ENCODE assay signal across 8 mouse cellular contexts in the genomic region with DNA sequence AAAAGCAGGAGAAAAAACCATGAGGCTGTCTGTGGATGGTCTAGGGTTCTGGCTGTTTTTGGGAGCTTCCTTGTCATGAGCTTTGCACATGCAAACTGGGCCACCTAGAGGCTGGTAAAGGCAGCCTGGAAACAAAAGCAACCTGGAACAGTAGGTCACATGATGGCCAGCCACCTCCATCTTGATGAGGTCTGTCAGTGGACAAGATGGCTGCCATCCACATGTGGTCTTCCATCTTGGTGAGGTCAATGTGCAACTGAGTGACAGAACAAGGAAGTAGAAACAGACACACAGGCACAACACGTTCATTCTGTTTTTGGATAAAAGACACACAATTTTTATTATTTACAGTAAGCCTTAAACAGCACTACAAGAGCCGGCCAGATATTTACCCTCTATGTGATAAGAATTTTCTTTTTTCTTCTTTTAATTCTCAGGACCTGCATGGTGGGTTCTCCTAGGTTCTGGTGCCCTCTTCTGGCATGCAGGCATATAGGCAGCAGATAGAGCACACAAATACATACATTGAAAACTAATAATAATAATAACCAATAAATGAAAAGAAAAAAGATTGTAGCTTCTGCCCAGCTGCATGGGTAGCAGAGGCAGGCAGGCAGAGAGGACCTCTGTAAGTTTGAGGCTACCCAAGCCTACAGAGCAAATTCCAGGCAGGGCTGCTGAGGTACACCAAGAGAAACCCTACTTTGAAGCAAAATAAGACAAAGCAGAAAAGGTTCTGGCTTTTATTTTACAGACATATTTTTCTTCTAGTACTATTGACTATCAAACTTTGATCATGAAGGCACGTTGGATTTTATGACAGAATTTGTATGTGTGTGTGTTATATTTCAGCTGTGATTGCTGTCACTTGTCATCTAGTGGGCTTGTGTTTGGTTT. TPM values are rescaled to one million over a fixed set of nuclear protein-coding genes. Genes with fewer than 3 reads are reported as not detected.
DNase-seq lines count a peak whose midpoint lies in the region; ATAC-seq lines count a peak whose summit lies in the region.

No protein-coding gene starts in this region.

- H3K36me3 ChIP-seq in forebrain, embryonic 11.5 days (ENCODE audit: control insufficient read depth, insufficient read depth, low read length), result no peaks in the 10 kb centered on the region
- H3K36me3 ChIP-seq in forebrain, embryonic 16.5 days (ENCODE audit: control insufficient read depth, insufficient read depth), result no peaks in the 10 kb centered on the region
- no peaks in the 10 kb centered on the region for H3K36me3 ChIP-seq in intestine, embryonic 16.5 days (ENCODE audit: control insufficient read depth, insufficient read depth, low read length)
- H3K36me3 ChIP-seq in midbrain, embryonic 12.5 days, result no peaks in the 10 kb centered on the region

- intact Hi-C loops in left cerebral cortex, postnatal 36 days (cut with DNase I), result loop anchor here (1.0 kb wide), 1 partner anchor 66 kb away; no protein-coding TSS in a partner anchor

- WGBS in forebrain, embryonic 11.5 days, result 30% methylated on average over 3 of the region's 3 CpGs
- WGBS in forebrain, embryonic 16.5 days, result 26% methylated on average over 3 of the region's 3 CpGs
- WGBS in intestine, embryonic 16.5 days, result 18% methylated on average over 3 of the region's 3 CpGs
- 31% methylated on average over 3 of the region's 3 CpGs for WGBS in midbrain, embryonic 12.5 days

- H3K9me3 ChIP-seq in forebrain, embryonic 11.5 days (ENCODE audit: control insufficient read depth, low read length), result no peaks in the 10 kb centered on the region
- H3K9me3 ChIP-seq in forebrain, embryonic 16.5 days (ENCODE audit: control insufficient read depth, low read length), result no peaks in the 10 kb centered on the region
- H3K9me3 ChIP-seq in intestine, embryonic 16.5 days (ENCODE audit: control insufficient read depth, low read length), result no peaks in the 10 kb centered on the region
- H3K9me3 ChIP-seq in midbrain, embryonic 12.5 days, result no peaks in the 10 kb centered on the region

- no peak overlapping the region for H3K9ac ChIP-seq in forebrain, embryonic 11.5 days (ENCODE audit: low read length)
- H3K9ac ChIP-seq in forebrain, embryonic 16.5 days (replicated peaks; ENCODE audit: low read depth, low read length), result no peak overlapping the region
- H3K9ac ChIP-seq in intestine, embryonic 16.5 days (ENCODE audit: low read depth, low read length), result no peak overlapping the region
- no peak overlapping the region; the same call in 1 of the 2 replicates for H3K9ac ChIP-seq in midbrain, embryonic 12.5 days (replicated peaks)

- peak; percentile 76 for DNase-seq in forebrain, embryonic 11.5 days (ENCODE audit: low spot score)
- DNase-seq in cerebellum, adult 9-11 months, result peak; percentile 50
- DNase-seq in gastrocnemius, postnatal 10 days, result peak; percentile 53
- peak; percentile 23 to 33 for DNase-seq in left cerebral cortex, postnatal 36 days (ENCODE audit: low spot score in 2 of 2)
- DNase-seq in spleen, adult 12 weeks (ENCODE audit: low spot score), result peak; percentile 65

- peak; percentile 51 for ATAC-seq in forebrain, embryonic 11.5 days (replicated peaks; ENCODE audit: low FRiP score)
- ATAC-seq in forebrain, embryonic 16.5 days, result no peak
- ATAC-seq in intestine, embryonic 16.5 days, result peak; percentile 54
- ATAC-seq in midbrain, embryonic 12.5 days (ENCODE audit: low FRiP score, low read depth), result peak; percentile 19; the same call in 1 of the 2 replicates

- no peak overlapping the region for H3K4me2 ChIP-seq in forebrain, embryonic 11.5 days (ENCODE audit: low read depth, low read length, severe bottlenecking)
- H3K4me2 ChIP-seq in forebrain, embryonic 16.5 days (ENCODE audit: low read length), result no peak overlapping the region
- H3K4me2 ChIP-seq in intestine, embryonic 16.5 days (ENCODE audit: low read depth, low read length), result no peak overlapping the region
- no peak overlapping the region for H3K4me2 ChIP-seq in midbrain, embryonic 12.5 days (replicated peaks)

- no peak overlapping the region for H3K27ac ChIP-seq in forebrain, embryonic 11.5 days (ENCODE audit: low read depth, low read length)
- H3K27ac ChIP-seq in forebrain, embryonic 16.5 days (ENCODE audit: low read length), result no peak overlapping the region
- no peak overlapping the region for H3K27ac ChIP-seq in intestine, embryonic 16.5 days (ENCODE audit: low read length)
- no peak overlapping the region; the same call in 1 of the 2 replicates for H3K27ac ChIP-seq in midbrain, embryonic 12.5 days (replicated peaks)

- no peaks in the 10 kb centered on the region for H3K4me1 ChIP-seq in forebrain, embryonic 11.5 days (replicated peaks; ENCODE audit: control insufficient read depth, insufficient read depth, low read length)
- H3K4me1 ChIP-seq in forebrain, embryonic 16.5 days (replicated peaks; ENCODE audit: control insufficient read depth, insufficient read depth, low read length), result no peaks in the 10 kb centered on the region
- H3K4me1 ChIP-seq in intestine, embryonic 16.5 days (ENCODE audit: control insufficient read depth, insufficient read depth, low read length), result no peaks in the 10 kb centered on the region
- no peaks in the 10 kb centered on the region for H3K4me1 ChIP-seq in midbrain, embryonic 12.5 days

- H3K4me3 ChIP-seq in forebrain, embryonic 11.5 days (ENCODE audit: low read depth, low read length), result no peak overlapping the region
- H3K4me3 ChIP-seq in forebrain, embryonic 16.5 days (replicated peaks; ENCODE audit: low read length), result no peak overlapping the region
- no peak overlapping the region for H3K4me3 ChIP-seq in intestine, embryonic 16.5 days (ENCODE audit: low read length)
- no peak overlapping the region for H3K4me3 ChIP-seq in midbrain, embryonic 12.5 days

- no peaks in the 10 kb centered on the region for H3K27me3 ChIP-seq in forebrain, embryonic 11.5 days (ENCODE audit: control insufficient read depth, insufficient read depth, low read length)
- no peaks in the 10 kb centered on the region for H3K27me3 ChIP-seq in forebrain, embryonic 16.5 days (replicated peaks; ENCODE audit: control insufficient read depth, insufficient read depth, low read length)
- H3K27me3 ChIP-seq in intestine, embryonic 16.5 days (replicated peaks; ENCODE audit: control insufficient read depth, insufficient read depth, low read length), result no peaks in the 10 kb centered on the region
- no peaks in the 10 kb centered on the region for H3K27me3 ChIP-seq in midbrain, embryonic 12.5 days

RNA-seq across cellular contexts. Expression of gene Gm21060, which starts 31.3 kb away (rescaled TPM):
- polyA plus RNA-seq in forebrain, embryonic 11.5 days (2014; fragmentation: Nextera tagmentation; extraction: Ambion mirVana), result not detected in 2 replicates
- not detected in 2 replicates for polyA plus RNA-seq in forebrain, embryonic 16.5 days (2015; fragmentation: Nextera tagmentation; extraction: Ambion mirVana)
- total RNA-seq in gastrocnemius, postnatal 10 days (2021), result not detected
- not detected in 2 replicates for polyA plus RNA-seq in intestine, embryonic 16.5 days (2015; fragmentation: Nextera tagmentation; extraction: Ambion mirVana)
- not detected for total RNA-seq in left cerebral cortex, postnatal 36 days (2021)
- polyA plus RNA-seq in midbrain, embryonic 12.5 days (2016; fragmentation: Nextera tagmentation; extraction: Ambion mirVana), result not detected in 2 replicates

RNA-seq across cellular contexts. Expression of gene Csf2ra, which starts 37.4 kb away (rescaled TPM):
- polyA plus RNA-seq in forebrain, embryonic 11.5 days (2014; fragmentation: Nextera tagmentation; extraction: Ambion mirVana), result 17.9 and 19.2 TPM in 2 replicates
- 25.3 and 42.4 TPM in 2 replicates for polyA plus RNA-seq in forebrain, embryonic 16.5 days (2015; fragmentation: Nextera tagmentation; extraction: Ambion mirVana)
- total RNA-seq in gastrocnemius, postnatal 10 days (2021), result 1 to 10 TPM; 2.4 to 6.4 TPM
- 35.6 and 36.5 TPM in 2 replicates for polyA plus RNA-seq in intestine, embryonic 16.5 days (2015; fragmentation: Nextera tagmentation; extraction: Ambion mirVana)
- total RNA-seq in left cerebral cortex, postnatal 36 days (2021), result 10 to 100 TPM; 27.5 to 40.7 TPM
- polyA plus RNA-seq in midbrain, embryonic 12.5 days (2016; fragmentation: Nextera tagmentation; extraction: Ambion mirVana), result 37.9 and 40.1 TPM in 2 replicates
